Mouse (Mus musculus) lung, postnatal 0 days (tissue): ENCODE results near the gene Dop1b. TPM values are rescaled to one million over a fixed set of nuclear protein-coding genes. Genes with fewer than 3 reads are reported as not detected.

Source experiments
- ATAC-seq: fragments of 200-750 bp; cut with Nextera tagmentation; 2 replicates; pipeline ENCODE4 v1.8.0; 2017; ENCODE audit warnings: moderate library complexity
- DNase-seq: peaks from one replicate; pipeline ENCODE4 v3.0.0-alpha.2; 2016; ENCODE audit warnings: low spot score
- H3K27ac ChIP-seq: fragments of 300-500 bp; sonication (generic); 2 replicates; pipeline ENCODE4 v1.5.1; 2014; ENCODE audit warnings: antibody characterized with exemption, mild to moderate bottlenecking, low read length, mixed read lengths
- H3K27me3 ChIP-seq: fragments of 300-500 bp; sonication (generic); replicated peaks from 2 replicates; pipeline ENCODE4 v1.6.1; 2014; ENCODE audit warnings: low read length, mixed read lengths; ENCODE audit not compliant: insufficient read depth
- H3K36me3 ChIP-seq: fragments of 300-500 bp; sonication (generic); 2 replicates; pipeline ENCODE4 v1.6.1; 2014; ENCODE audit warnings: low read length, mixed read lengths; ENCODE audit not compliant: insufficient read depth
- H3K4me1 ChIP-seq: fragments of 300-500 bp; sonication (generic); 2 replicates; pipeline ENCODE4 v1.6.1; 2014; ENCODE audit warnings: antibody characterized with exemption, low read depth, low read length, mixed read lengths; ENCODE audit not compliant: insufficient read depth
- H3K4me2 ChIP-seq: fragments of 300-500 bp; sonication (generic); replicated peaks from 2 replicates; pipeline ENCODE4 v1.6.1; 2014; ENCODE audit warnings: low read depth, mild to moderate bottlenecking, low read length, moderate library complexity, mixed read lengths
- H3K4me3 ChIP-seq: fragments of 300-500 bp; sonication (generic); 2 replicates; pipeline ENCODE4 v1.5.1; 2014; ENCODE audit warnings: low read depth, low read length
- H3K9ac ChIP-seq: fragments of 300-500 bp; sonication (generic); replicated peaks from 2 replicates; pipeline ENCODE4 v1.6.1; 2014; ENCODE audit warnings: low read depth, mild to moderate bottlenecking
- H3K9me3 ChIP-seq: fragments of 300-500 bp; sonication (generic); 2 replicates; pipeline ENCODE4 v1.6.1; 2016; ENCODE audit warnings: low read length, mixed read lengths
- CTCF ChIP-seq: IDR thresholded peaks from 2 replicates; pipeline ENCODE4 v1.5.1; 2016; ENCODE audit warnings: antibody characterized with exemption, mild to moderate bottlenecking
- EP300 ChIP-seq: IDR thresholded peaks from 2 replicates; pipeline ENCODE4 v1.6.1; 2016; ENCODE audit warnings: antibody characterized with exemption, mild to moderate bottlenecking, control low read depth
- WGBS: fragments of 180-500 bp; shearing (Covaris S2); extraction: QIAGEN DNeasy Blood & Tissue Kit; methylation state at CpG from one replicate; pipeline ENCODE4 v1.1.7; 2014; 5-methylcytosine and 5-hydroxymethylcytosine counted together
- polyA plus RNA-seq: library from polyadenylated mRNA; unstranded; fragments of >200 nt; fragmentation: Nextera tagmentation; extraction: Ambion mirVana; gene quantifications from 2 replicates; pipeline ENCODE4 v1.2.1, GENCODE M21; 2015

The Dop1b gene
- polyA plus RNA-seq, 1 experiment from 2014 or later = 14.8 TPM

GRCm38 (mm10) chr16:93799071-93799470, 87.4 kb downstream of the Dop1b start:
- no peaks in the 10 kb centered on the region for H3K27me3 ChIP-seq

DNA sequence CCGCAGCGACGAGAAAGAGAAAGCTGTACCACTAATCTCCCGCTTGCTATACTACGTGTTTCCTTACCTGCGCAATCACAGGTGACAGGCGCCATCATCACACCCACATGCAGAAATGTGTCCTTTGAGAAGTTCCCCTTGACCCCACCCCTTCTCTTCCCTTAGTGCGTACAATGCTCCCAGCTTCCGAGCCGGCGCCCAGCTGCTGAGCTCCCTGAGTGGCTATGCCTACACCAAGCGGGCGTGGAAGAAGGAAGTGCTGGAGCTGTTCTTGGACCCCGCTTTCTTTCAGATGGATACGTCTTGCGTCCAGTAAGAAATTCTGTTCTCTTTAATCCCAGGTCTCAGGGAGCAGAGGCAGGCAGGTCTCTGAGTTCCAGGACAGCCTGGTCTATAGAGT, 88.2 kb downstream of the Dop1b start:
- no peaks in the 10 kb centered on the region for H3K27me3 ChIP-seq
- no peak overlapping the region for H3K4me3 ChIP-seq
- no peak overlapping the region for H3K4me2 ChIP-seq
- 0 out of 2 replicates have a peak, but pooled peaks cover 12% of the 10 kb centered on the region for H3K36me3 ChIP-seq
- DNase-seq = no peak
- no peaks in the 10 kb centered on the region for H3K9me3 ChIP-seq
- TF ChIP-seq CTCF = no peak
- no peak overlapping the region for H3K27ac ChIP-seq
- no peaks in the 10 kb centered on the region; the same call in 1 of the 2 replicates for H3K4me1 ChIP-seq
- no peak for ATAC-seq
- H3K9ac ChIP-seq = no peak overlapping the region
- WGBS = 93% methylated on average over 16 of the region's 16 CpGs

More at GRCm38 (mm10) chr16:93799071-93799470, 87.4 kb downstream of the Dop1b start:
- Histone ChIP-seq H3K9ac (no peak overlapping the region), H3K27ac (no peak overlapping the region), H3K4me3 (no peak overlapping the region), H3K4me2 (no peak overlapping the region), H3K9me3 (no peaks in the 10 kb centered on the region), H3K36me3 (0 out of 2 replicates have a peak, but pooled peaks cover 12% of the 10 kb centered on the region), H3K4me1 (no peaks in the 10 kb centered on the region; the same call in 1 of the 2 replicates)
- 79% methylated on average over 3 of the region's 3 CpGs for WGBS
- TF ChIP-seq EP300 (no peak), CTCF (no peak)
- DNase-seq (no peak), ATAC-seq (no peak)

DNA sequence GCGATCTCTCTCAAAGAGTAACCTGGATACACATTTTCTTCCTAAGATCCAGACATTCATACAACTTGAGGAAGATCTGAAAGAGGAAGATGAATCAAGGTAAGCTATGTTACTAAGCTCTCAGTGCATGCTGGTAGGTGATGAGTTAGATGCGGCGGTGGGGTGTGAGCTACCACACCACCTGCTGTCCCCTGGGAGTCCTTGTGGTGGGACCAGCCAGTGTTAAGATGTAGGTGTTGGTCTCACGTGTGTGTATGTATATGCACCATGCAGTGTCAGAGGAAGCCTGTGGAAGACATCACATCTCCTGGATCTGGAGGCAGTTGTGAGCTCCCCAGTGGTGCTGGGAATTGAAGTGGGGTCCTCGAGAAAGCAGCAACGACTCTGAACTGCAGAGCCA, 95.5 kb downstream of the Dop1b start:
- no peaks in the 10 kb centered on the region for H3K27me3 ChIP-seq
- no peak overlapping the region for H3K4me3 ChIP-seq
- H3K9me3 ChIP-seq = no peaks in the 10 kb centered on the region
- no peak for TF ChIP-seq EP300
- no peak for TF ChIP-seq CTCF
- no peak overlapping the region for H3K27ac ChIP-seq
- 0 out of 2 replicates have a peak, but pooled peaks cover 11% of the 10 kb centered on the region for H3K36me3 ChIP-seq
- no peak for DNase-seq
- no peak for ATAC-seq
- 88% methylated on average over 6 of the region's 6 CpGs for whole genome bisulfite sequencing
- no peak overlapping the region for H3K4me2 ChIP-seq
- no peak overlapping the region for H3K9ac ChIP-seq
- H3K4me1 ChIP-seq = peaks cover 11% of the 10 kb centered on the region; the same call in 1 of the 2 replicates

DNA sequence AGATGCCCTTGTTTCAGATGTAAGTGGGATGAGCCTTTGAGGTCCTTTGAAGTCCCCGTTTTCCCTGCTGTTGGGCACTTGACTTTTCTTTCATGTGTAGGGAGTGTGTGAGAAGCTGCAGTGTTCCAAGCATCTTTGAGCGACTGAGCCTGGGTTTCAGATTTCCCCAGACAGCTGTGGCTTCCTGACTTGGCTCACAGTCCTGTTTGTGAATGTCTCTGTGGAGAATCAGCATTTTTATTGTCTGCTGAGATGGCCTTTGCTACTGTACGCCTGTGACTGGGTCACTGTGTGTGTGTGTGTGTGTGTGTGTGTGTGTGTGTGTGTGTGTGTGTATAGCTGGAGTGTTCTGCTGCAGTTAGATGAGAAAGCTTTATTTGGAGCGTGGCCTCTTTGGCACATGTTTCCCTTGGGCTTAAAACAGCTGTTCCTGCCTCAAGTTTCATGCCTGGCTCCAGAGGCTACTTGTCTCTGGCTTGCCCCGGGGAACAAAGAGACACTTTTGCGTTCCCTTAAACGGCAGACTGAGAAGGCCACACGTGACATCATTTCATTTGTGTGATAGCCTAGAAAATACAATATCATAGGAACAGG, 96.4 kb downstream of the Dop1b start:
- no peaks in the 10 kb centered on the region for H3K27me3 ChIP-seq
- peak; percentile 81 for ATAC-seq
- peaks cover 11% of the 10 kb centered on the region; the same call in 1 of the 2 replicates for H3K4me1 ChIP-seq
- WGBS = 12% methylated on average over 8 of the region's 8 CpGs
- peak; percentile 68 for DNase-seq
- TF ChIP-seq EP300 (no peak), CTCF (no peak)
- no peak overlapping the region for H3K9ac ChIP-seq
- H3K4me3 ChIP-seq = no peak overlapping the region
- 0 out of 2 replicates have a peak, but pooled peaks cover 11% of the 10 kb centered on the region for H3K36me3 ChIP-seq
- H3K27ac ChIP-seq = no peak overlapping the region
- H3K4me2 ChIP-seq = no peak overlapping the region
- no peaks in the 10 kb centered on the region for H3K9me3 ChIP-seq

DNA sequence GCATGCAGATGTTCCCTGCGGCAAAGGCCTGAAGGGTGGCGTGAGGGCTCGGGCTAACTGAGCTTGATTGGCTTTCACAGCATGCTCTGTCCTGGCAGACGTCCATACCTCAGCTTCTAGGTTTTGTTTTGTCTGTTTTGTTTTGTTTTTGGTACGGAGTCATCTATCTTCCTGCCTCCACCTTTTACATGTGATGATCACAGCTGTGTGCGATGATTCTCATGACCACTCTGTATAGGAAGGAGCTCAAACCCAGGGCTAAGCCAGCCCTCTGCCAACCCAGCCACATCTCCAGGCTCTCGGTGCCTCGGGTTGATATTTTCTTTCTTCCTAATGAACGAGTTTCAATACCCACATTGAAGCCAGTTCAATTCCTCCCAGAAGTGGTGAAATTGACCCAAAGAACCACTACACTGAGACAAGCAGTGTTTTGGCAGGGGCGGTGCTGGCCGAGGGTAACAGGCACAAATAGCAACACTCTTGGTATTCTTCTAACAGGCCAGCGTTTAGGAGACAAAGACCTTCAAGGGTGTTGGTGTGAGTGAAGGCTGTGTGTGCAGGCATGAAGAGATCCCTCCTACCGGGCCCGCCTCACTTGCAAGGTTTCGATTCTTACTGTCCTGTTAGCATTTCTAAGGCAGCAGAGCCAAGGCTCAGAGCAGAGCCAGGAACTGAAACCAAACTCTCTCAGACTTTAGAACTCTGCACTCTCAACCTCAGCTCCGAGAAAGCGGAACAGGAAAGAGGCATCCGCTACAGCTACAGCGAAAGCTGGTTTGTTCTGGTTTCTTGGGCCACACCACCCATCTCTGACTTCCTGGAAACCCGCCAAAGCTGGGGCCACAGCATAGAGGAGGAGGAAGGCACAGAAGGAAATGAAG, 104.4 kb downstream of the Dop1b start:
- H3K4me3 ChIP-seq = 0 out of 2 replicates have a peak overlapping the region, but pooled peaks have one; percentile 4
- peak; percentile 88 for ATAC-seq
- WGBS = 30% methylated on average over 20 of the region's 20 CpGs
- H3K27me3 ChIP-seq = no peaks in the 10 kb centered on the region
- H3K36me3 ChIP-seq = 0 out of 2 replicates have a peak, but pooled peaks cover 8% of the 10 kb centered on the region
- H3K9me3 ChIP-seq = no peaks in the 10 kb centered on the region
- peak; percentile 86 for DNase-seq
- H3K27ac ChIP-seq = peak overlapping the region; percentile 68
- H3K4me2 ChIP-seq = peak overlapping the region; percentile 23
- peaks cover 10% of the 10 kb centered on the region; the same call in 1 of the 2 replicates for H3K4me1 ChIP-seq
- peak; percentile 34; the same call in 1 of the 2 replicates for TF ChIP-seq EP300
- TF ChIP-seq CTCF = no peak
- no peak overlapping the region; the same call in 1 of the 2 replicates for H3K9ac ChIP-seq

GRCm38 (mm10) chr16:93816861-93817260, 105.2 kb downstream of the Dop1b start:
- DNase-seq (peak; percentile 16), ATAC-seq (peak; percentile 42)
- H3K9ac ChIP-seq = no peak overlapping the region
- peak overlapping the region; percentile 23; the same call in 1 of the 2 replicates for H3K4me2 ChIP-seq
- peaks cover 10% of the 10 kb centered on the region; the same call in 1 of the 2 replicates for H3K4me1 ChIP-seq
- no peak for TF ChIP-seq EP300
- no peak for TF ChIP-seq CTCF
- 0 out of 2 replicates have a peak, but pooled peaks cover under 1% of the 10 kb centered on the region for H3K36me3 ChIP-seq
- H3K27me3 ChIP-seq = no peaks in the 10 kb centered on the region
- no peaks in the 10 kb centered on the region for H3K9me3 ChIP-seq
- WGBS = 51% methylated on average over 7 of the region's 7 CpGs
- peak overlapping the region; percentile 68 for H3K27ac ChIP-seq
- H3K4me3 ChIP-seq = no peak overlapping the region
